Mouse (Mus musculus) heart, postnatal 0 days (tissue): ENCODE measurements around the gene Gm20695. TPM values are rescaled to one million over a fixed set of nuclear protein-coding genes. Genes with fewer than 3 reads are reported as not detected.

Source experiments
- ATAC-seq: fragments of 200-750 bp; cut with Nextera tagmentation; 2 replicates; pipeline ENCODE4 v1.8.0; 2017; ENCODE audit warnings: low read depth, moderate number of reproducible peaks, moderate library complexity; ENCODE audit not compliant: insufficient read depth
- DNase-seq: peaks from one replicate; pipeline ENCODE4 v3.0.0-alpha.2; 2016; ENCODE audit warnings: low spot score
- H3K27ac ChIP-seq: fragments of 300-500 bp; sonication (generic); 2 replicates; pipeline ENCODE4 v1.5.1; 2014; ENCODE audit warnings: low read depth, mild to moderate bottlenecking
- H3K27me3 ChIP-seq: fragments of 300-500 bp; sonication (generic); 2 replicates; pipeline ENCODE4 v1.6.1; 2014; ENCODE audit warnings: low read length, mixed read lengths; ENCODE audit not compliant: control insufficient read depth, insufficient read depth
- H3K36me3 ChIP-seq: fragments of 300-500 bp; sonication (generic); replicated peaks from 2 replicates; pipeline ENCODE4 v1.6.1; 2014; ENCODE audit warnings: low read length, mixed read lengths; ENCODE audit not compliant: control insufficient read depth, insufficient read depth
- H3K4me1 ChIP-seq: fragments of 300-500 bp; sonication (generic); 2 replicates; pipeline ENCODE4 v1.6.1; 2014; ENCODE audit warnings: antibody characterized with exemption; ENCODE audit not compliant: control insufficient read depth, insufficient read depth
- H3K4me2 ChIP-seq: fragments of 300-500 bp; sonication (generic); 2 replicates; pipeline ENCODE4 v1.6.1; 2014; ENCODE audit warnings: low read depth, mild to moderate bottlenecking, low read length, moderate library complexity
- H3K4me3 ChIP-seq: fragments of 300-500 bp; sonication (generic); 2 replicates; pipeline ENCODE4 v1.5.1; 2014; ENCODE audit warnings: low read depth, low read length
- H3K9ac ChIP-seq: fragments of 300-500 bp; sonication (generic); replicated peaks from 2 replicates; pipeline ENCODE4 v1.6.1; 2014; ENCODE audit warnings: low read depth, low read length, mixed read lengths
- H3K9me3 ChIP-seq: fragments of 300-500 bp; sonication (generic); replicated peaks from 2 replicates; pipeline ENCODE4 v1.6.1; 2016; ENCODE audit warnings: low read length; ENCODE audit not compliant: control insufficient read depth
- CTCF ChIP-seq: IDR thresholded peaks from 2 replicates; pipeline ENCODE4 v1.5.1; 2016; ENCODE audit warnings: antibody characterized with exemption, control low read depth, low read depth
- EP300 ChIP-seq: IDR thresholded peaks from 2 replicates; pipeline ENCODE4 v1.6.1; 2016; ENCODE audit warnings: antibody characterized with exemption, low read depth
- WGBS: fragments of 180-500 bp; shearing (Covaris S2); extraction: QIAGEN DNeasy Blood & Tissue Kit; methylation state at CpG from one replicate; pipeline ENCODE4 v1.1.7; 2014; 5-methylcytosine and 5-hydroxymethylcytosine counted together
- microRNA-seq: library from miRNA; unstranded; fragments of <30 nt; microRNA quantifications from one replicate; pipeline ENCODE4, GENCODE M21; 2016
- polyA plus RNA-seq: library from polyadenylated mRNA; unstranded; fragments of >200 nt; fragmentation: Nextera tagmentation; extraction: Ambion mirVana; gene quantifications from 2 replicates; pipeline ENCODE4 v1.2.1, GENCODE M21; 2015
- total RNA-seq: library from RNA; depleted of rRNA; stranded (reverse); fragments of >200 nt; gene quantifications from 2 replicates; pipeline ENCODE4 v1.2.3, GENCODE M21; 2014; ENCODE audit warnings: low replicate concordance; rRNA removed

Gm20695 gene
- total and polyA plus RNA-seq, 2 experiments from 2014 or later, result 1.2 TPM; not detected in 1

DNA sequence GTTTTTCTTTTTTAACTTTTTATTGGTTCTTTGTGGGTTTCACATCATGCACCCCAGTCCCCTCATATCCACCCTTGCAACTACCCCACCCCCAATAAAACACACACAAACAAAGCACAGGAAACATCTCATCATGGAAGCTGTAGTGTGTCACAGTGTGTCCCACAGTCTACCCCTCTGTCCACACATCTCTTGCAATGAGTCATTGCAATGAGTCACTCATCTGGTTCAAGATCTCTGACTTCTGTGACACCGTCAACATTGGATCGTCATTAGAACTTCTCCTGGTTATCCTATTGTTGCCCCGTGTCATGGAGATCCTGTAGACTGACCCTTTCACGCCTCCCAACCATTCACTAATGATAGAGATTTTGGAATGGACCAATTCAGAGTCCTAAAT is 50.3 kb downstream of the Gm20695 start:
- H3K9ac ChIP-seq, result no peak overlapping the region
- H3K27ac ChIP-seq, result no peak overlapping the region
- no peaks in the 10 kb centered on the region for H3K4me1 ChIP-seq
- H3K9me3 ChIP-seq, result no peaks in the 10 kb centered on the region
- H3K4me2 ChIP-seq, result no peak overlapping the region
- H3K4me3 ChIP-seq, result no peak overlapping the region
- no peak for DNase-seq
- H3K36me3 ChIP-seq, result peaks cover 62% of the 10 kb centered on the region
- H3K27me3 ChIP-seq, result no peaks in the 10 kb centered on the region
- TF ChIP-seq CTCF (no peak), EP300 (no peak)
- 77% methylated on average over 4 of the region's 4 CpGs for WGBS
- ATAC-seq, result no peak

DNA sequence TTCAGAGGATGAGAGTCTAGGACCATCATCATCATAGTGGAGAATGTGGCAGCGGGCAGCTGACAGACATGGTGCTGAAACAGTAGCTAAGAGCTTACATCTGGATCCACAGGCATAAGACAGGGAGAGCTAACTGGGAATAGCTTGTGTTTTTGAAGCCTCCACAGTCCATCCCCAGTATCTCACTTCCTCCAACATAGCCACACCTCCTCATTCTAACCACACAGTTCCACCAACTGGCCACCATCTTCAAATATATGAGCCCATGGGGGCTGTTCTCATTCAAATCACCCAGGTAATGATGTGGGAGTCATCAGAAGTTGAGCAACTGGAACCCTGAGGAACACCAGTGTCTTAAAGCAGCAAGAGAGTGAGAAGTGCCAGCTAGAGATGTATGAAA is 66.7 kb downstream of the Gm20695 start:
- Histone ChIP-seq H3K4me3 (no peak overlapping the region), H3K27ac (no peak overlapping the region), H3K27me3 (no peaks in the 10 kb centered on the region), H3K9ac (no peak overlapping the region), H3K9me3 (no peaks in the 10 kb centered on the region), H3K4me2 (no peak overlapping the region), H3K4me1 (no peaks in the 10 kb centered on the region), H3K36me3 (no peaks in the 10 kb centered on the region)
- 73% methylated on average over 1 of the region's 1 CpGs for WGBS
- ATAC-seq, result no peak
- TF ChIP-seq EP300 (no peak), CTCF (no peak)
- no peak for DNase-seq

DNA sequence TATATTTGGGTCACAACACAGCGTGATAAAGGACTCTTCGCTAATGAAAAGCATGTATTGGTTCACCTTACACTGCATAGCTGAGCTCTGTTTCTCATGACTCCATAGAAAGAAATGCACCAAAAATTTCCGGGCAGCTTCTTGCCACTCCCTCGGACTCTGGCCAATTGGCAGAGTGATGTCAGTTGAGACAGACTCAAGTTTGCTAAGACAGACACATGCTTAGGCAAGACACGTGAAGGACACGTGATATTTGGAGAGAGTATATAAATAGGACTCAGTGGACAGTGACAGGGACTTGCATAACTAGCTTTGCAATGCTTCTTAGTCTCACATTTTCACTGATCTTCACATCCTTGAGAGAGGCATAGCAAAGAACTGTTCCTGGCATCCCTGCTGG is 71.9 kb downstream of the Gm20695 start:
- no peaks in the 10 kb centered on the region for H3K9me3 ChIP-seq
- no peaks in the 10 kb centered on the region for H3K27me3 ChIP-seq
- no peak overlapping the region for H3K4me3 ChIP-seq
- no peaks in the 10 kb centered on the region for H3K36me3 ChIP-seq
- TF ChIP-seq CTCF (no peak), EP300 (no peak)
- 56% methylated on average over 6 of the region's 6 CpGs for WGBS
- no peak overlapping the region for H3K9ac ChIP-seq
- H3K4me1 ChIP-seq, result peaks cover 8% of the 10 kb centered on the region; the same call in 1 of the 2 replicates
- H3K4me2 ChIP-seq, result no peak overlapping the region
- DNase-seq, result no peak
- no peak for ATAC-seq
- H3K27ac ChIP-seq, result no peak overlapping the region

DNA sequence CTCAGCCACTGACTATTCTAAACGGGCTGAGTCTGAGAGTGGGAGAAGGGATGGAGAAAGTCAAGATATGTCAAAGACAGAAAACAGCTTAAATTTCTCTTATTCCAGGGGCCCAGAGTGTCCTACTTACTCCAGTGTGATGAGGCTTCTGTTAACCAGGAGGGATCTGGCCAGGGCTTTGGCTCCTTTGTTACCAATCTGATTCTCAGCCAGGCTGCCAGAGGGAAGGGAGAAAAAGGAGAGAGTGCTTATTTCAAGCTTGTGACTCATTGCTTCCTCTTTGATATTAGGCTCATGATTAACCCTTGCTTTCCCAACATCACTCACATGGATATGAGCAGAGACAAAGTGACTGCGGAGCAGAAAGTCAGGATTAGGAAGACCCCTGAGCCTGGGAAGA is 74.8 kb downstream of the Gm20695 start:
- no peak overlapping the region for H3K9ac ChIP-seq
- H3K9me3 ChIP-seq, result no peaks in the 10 kb centered on the region
- no peaks in the 10 kb centered on the region for H3K27me3 ChIP-seq
- ATAC-seq (peak; percentile 20; the same call in 1 of the 2 replicates), DNase-seq (peak; percentile 65)
- no peak overlapping the region for H3K27ac ChIP-seq
- WGBS, result 30% methylated on average over 2 of the region's 2 CpGs
- no peaks in the 10 kb centered on the region for H3K36me3 ChIP-seq
- no peak for TF ChIP-seq EP300
- no peak for TF ChIP-seq CTCF
- no peak overlapping the region for H3K4me2 ChIP-seq
- peaks cover 8% of the 10 kb centered on the region; the same call in 1 of the 2 replicates for H3K4me1 ChIP-seq
- H3K4me3 ChIP-seq, result no peak overlapping the region

DNA sequence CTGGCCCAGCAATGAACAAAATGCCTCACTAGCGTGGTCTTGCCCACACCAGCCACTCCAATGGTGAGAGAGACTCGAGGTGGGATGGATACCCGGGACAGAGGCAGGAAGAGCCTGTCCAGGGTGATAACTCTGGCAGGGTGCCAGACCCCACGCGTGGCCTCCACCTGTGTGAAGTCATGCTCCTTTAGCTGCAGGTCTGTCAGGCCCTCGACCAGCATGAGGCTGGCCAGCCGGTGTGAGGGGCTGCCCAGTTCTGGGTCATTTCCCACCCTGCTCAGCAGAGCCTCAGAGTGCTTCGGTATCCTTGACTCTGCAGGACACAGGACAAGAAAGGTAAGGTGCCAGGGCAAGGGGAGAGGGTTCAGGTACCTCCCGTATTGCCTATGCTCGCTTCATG is 80.5 kb downstream of the Gm20695 start:
- no peak for TF ChIP-seq CTCF
- TF ChIP-seq EP300, result no peak
- Histone ChIP-seq H3K9ac (no peak overlapping the region), H3K27me3 (no peaks in the 10 kb centered on the region), H3K4me2 (no peak overlapping the region), H3K27ac (no peak overlapping the region), H3K36me3 (no peaks in the 10 kb centered on the region), H3K9me3 (no peaks in the 10 kb centered on the region), H3K4me1 (no peaks in the 10 kb centered on the region), H3K4me3 (no peak overlapping the region)
- DNase-seq, result no peak
- WGBS, result 61% methylated on average over 10 of the region's 10 CpGs
- ATAC-seq, result no peak

DNA sequence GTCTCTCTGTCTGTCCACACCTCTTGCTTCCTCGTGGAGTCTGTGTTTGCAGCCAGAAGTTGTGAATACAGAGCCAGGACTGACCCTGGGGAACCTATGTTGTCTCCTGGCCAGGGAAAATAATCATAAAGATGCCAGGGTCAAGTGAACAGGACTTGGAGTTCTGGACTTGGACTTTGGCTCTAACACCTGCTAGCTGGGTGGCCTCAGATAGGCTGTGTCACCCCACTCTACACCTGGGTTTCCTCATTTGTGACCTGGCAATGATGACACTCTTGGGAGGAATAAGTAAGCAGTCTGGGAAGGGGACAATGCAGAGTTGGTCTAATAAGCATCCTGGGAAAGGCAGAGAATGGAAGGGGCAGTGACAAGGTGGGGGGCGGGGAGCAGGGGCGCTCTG is 81.1 kb downstream of the Gm20695 start:
- Histone ChIP-seq H3K9ac (no peak overlapping the region), H3K36me3 (no peaks in the 10 kb centered on the region), H3K27me3 (no peaks in the 10 kb centered on the region), H3K4me1 (no peaks in the 10 kb centered on the region), H3K4me3 (no peak overlapping the region), H3K27ac (no peak overlapping the region), H3K4me2 (no peak overlapping the region), H3K9me3 (no peaks in the 10 kb centered on the region)
- TF ChIP-seq CTCF (no peak), EP300 (no peak)
- ATAC-seq (no peak), DNase-seq (no peak)
- WGBS, result 66% methylated on average over 3 of the region's 3 CpGs

Small RNAs within 50 kb of the gene (microRNA-seq; reads per million reads assigned to microRNA genes)
- gene Gm23493, result not detected

Other genes starting within 250 kb of the Gm20695 start
- not detected in 2 replicates for gene Mefv, start 166.6 kb upstream of the Gm20695 start, total RNA-seq
- gene Mefv, start 166.6 kb upstream of the Gm20695 start, polyA plus RNA-seq, result 0.04 and 0.05 TPM in 2 replicates
- gene Zfp263, start 140.6 kb upstream of the Gm20695 start, total RNA-seq, result 11.1 and 12.6 TPM in 2 replicates
- gene Zfp263, start 140.6 kb upstream of the Gm20695 start, polyA plus RNA-seq, result 15.8 and 17.1 TPM in 2 replicates
- gene Olfr15, start 53.8 kb upstream of the Gm20695 start, total RNA-seq, result not detected in 2 replicates
- not detected in 2 replicates for gene Olfr15, start 53.8 kb upstream of the Gm20695 start, polyA plus RNA-seq
- gene Zfp174, start 37.4 kb upstream of the Gm20695 start, total RNA-seq, result 0.69 and 0.93 TPM in 2 replicates
- gene Zfp174, start 37.4 kb upstream of the Gm20695 start, polyA plus RNA-seq, result 0.71 and 0.72 TPM in 2 replicates
- 23.6 and 24.2 TPM in 2 replicates for gene Naa60, start 12.3 kb upstream of the Gm20695 start, total RNA-seq
- gene Naa60, start 12.3 kb upstream of the Gm20695 start, polyA plus RNA-seq, result 32.2 and 33.0 TPM in 2 replicates
- 7.4 and 9.2 TPM in 2 replicates for gene Zfp597, start 87 bp upstream of the Gm20695 start, total RNA-seq
- gene Zfp597, start 87 bp upstream of the Gm20695 start, polyA plus RNA-seq, result 3.3 and 4.3 TPM in 2 replicates
- gene 1700037C18Rik, start 24.0 kb downstream of the Gm20695 start, total RNA-seq, result 3.2 and 4.0 TPM in 2 replicates
- 9.2 and 10.0 TPM in 2 replicates for gene 1700037C18Rik, start 24.0 kb downstream of the Gm20695 start, polyA plus RNA-seq
- 5.6 and 18.4 TPM in 2 replicates for gene Cluap1, start 24.2 kb downstream of the Gm20695 start, total RNA-seq
- gene Cluap1, start 24.2 kb downstream of the Gm20695 start, polyA plus RNA-seq, result 14.9 and 16.2 TPM in 2 replicates
- 0.15 and 0.35 TPM in 2 replicates for gene Nlrc3, start 92.0 kb downstream of the Gm20695 start, total RNA-seq
- gene Nlrc3, start 92.0 kb downstream of the Gm20695 start, polyA plus RNA-seq, result 1.2 TPM in 2 replicates
- 4.4 and 5.4 TPM in 2 replicates for gene Slx4, start 119.1 kb downstream of the Gm20695 start, total RNA-seq
- 3.0 and 3.2 TPM in 2 replicates for gene Slx4, start 119.1 kb downstream of the Gm20695 start, polyA plus RNA-seq
- not detected in 2 replicates for gene Dnase1, start 152.3 kb downstream of the Gm20695 start, total RNA-seq
- gene Dnase1, start 152.3 kb downstream of the Gm20695 start, polyA plus RNA-seq, result 0.82 and 1.3 TPM in 2 replicates
- 109 and 135 TPM in 2 replicates for gene Trap1, start 193.2 kb downstream of the Gm20695 start, total RNA-seq
- gene Trap1, start 193.2 kb downstream of the Gm20695 start, polyA plus RNA-seq, result 117 and 121 TPM in 2 replicates